Mouse (Mus musculus): ENCODE data around the gene Tomm40.

DNA sequence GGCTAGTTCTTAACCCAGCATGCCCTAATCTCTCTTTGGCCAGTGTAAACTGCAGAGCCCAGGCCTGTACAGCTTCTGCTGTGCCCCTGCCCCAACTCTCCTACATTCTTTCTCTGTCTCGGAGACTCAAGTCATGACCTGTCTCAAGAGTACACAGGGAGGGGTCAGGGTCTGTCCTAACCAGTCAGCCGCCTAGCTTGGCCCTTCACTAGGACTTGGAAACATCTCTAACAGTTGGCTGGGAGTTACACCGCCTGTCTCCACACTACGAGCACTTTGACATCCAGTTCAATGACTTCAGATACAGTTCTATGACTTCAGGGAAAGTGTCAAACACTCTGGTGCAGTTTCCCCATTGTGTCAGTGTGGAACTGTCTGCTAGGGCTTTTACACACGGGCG is 23.8 kb downstream of the Tomm40 start:
- TF ChIP-seq MYOD1 (IDR thresholded peaks at IDR 0.05; ENCODE audit: control insufficient read depth, insufficient read length, low read depth) (no peak), CTCF (IDR thresholded peaks at IDR 0.05; ENCODE audit: control insufficient read depth, insufficient read depth, insufficient read length) (no peak), FOSL1 (IDR thresholded peaks at IDR 0.05; ENCODE audit: insufficient read depth, low read length, poor library complexity, severe bottlenecking) (no peak), MAX (IDR thresholded peaks at IDR 0.05) (no peak), CEBPB (IDR thresholded peaks at IDR 0.05; ENCODE audit: low read depth) (no peak), USF1 (IDR thresholded peaks at IDR 0.05; ENCODE audit: low read depth) (no peak)

Measured in C2C12 (cell line).